Mouse (Mus musculus): ENCODE data around the gene Ufl1. TPM values are rescaled to one million over a fixed set of nuclear protein-coding genes. Genes with fewer than 3 reads are reported as not detected.
"Not testable (repeated sequence)": the region's sequence is repeated elsewhere in the genome, so short reads cannot be mapped to it uniquely, and the experiment has no call there.

Ufl1 gene
- 10 to 100 TPM; 30.0 to 32.6 TPM for total RNA-seq (2021)

- DNase-seq, result peak; percentile 97 to 98
These were observed at the start of gene Ufl1 for GRCm38 (mm10) chr4:25281671-25282038. Ufl1 (minus strand) TSS chr4:25281821.

- DNase-seq, result no peak
These were observed 44.1 kb upstream of the Ufl1 start for GRCm38 (mm10) chr4:25325684-25326220.

GRCm38 (mm10) chr4:25322631-25323178 is 41.1 kb upstream of the Ufl1 start:
- no peak for DNase-seq

- DNase-seq, result peak in 1 of 2 experiments; percentile 11
These were observed 32.1 kb upstream of the Ufl1 start for GRCm38 (mm10) chr4:25313767-25314166.

GRCm38 (mm10) chr4:25285002-25285401 is 3.4 kb upstream of the Ufl1 start:
- not testable (repeated sequence) for DNase-seq

GRCm38 (mm10) chr4:25280938-25281670 is 517 bp downstream of the Ufl1 start:
- DNase-seq, result no peak

GRCm38 (mm10) chr4:25272861-25273627 is 8.6 kb downstream of the Ufl1 start:
- DNase-seq, result no peak

- no peak for DNase-seq
These were observed 9.7 kb downstream of the Ufl1 start for GRCm38 (mm10) chr4:25271926-25272325.

GRCm38 (mm10) chr4:25267144-25267543 is 14.5 kb downstream of the Ufl1 start:
- DNase-seq, result no peak

- DNase-seq, result no peak
These were observed 23.7 kb downstream of the Ufl1 start for GRCm38 (mm10) chr4:25257822-25258398.

- DNase-seq, result no peak
These were observed 38.8 kb downstream of the Ufl1 start, which contains the start of gene Fhl5 for GRCm38 (mm10) chr4:25242776-25243175. Fhl5 (minus strand) TSS chr4:25242876.

- not testable (repeated sequence) for DNase-seq
These were observed 46.0 kb downstream of the Ufl1 start for GRCm38 (mm10) chr4:25235663-25236062.

GRCm38 (mm10) chr4:25233767-25234166 is 47.9 kb downstream of the Ufl1 start:
- not testable (repeated sequence) for DNase-seq

- no peak for DNase-seq
These were observed 49.1 kb downstream of the Ufl1 start for GRCm38 (mm10) chr4:25232546-25232945.

GRCm38 (mm10) chr4:25227527-25227926 is 54.1 kb downstream of the Ufl1 start:
- DNase-seq, result no peak

GRCm38 (mm10) chr4:25221927-25222326 is 59.7 kb downstream of the Ufl1 start:
- no peak for DNase-seq

GRCm38 (mm10) chr4:25213451-25213850 is 68.2 kb downstream of the Ufl1 start:
- no peak for DNase-seq

- no peak for DNase-seq
These were observed 75.5 kb downstream of the Ufl1 start for GRCm38 (mm10) chr4:25206166-25206565.
